Mouse (Mus musculus): ENCODE results near the gene Igfbp4. TPM values are rescaled to one million over a fixed set of nuclear protein-coding genes. Genes with fewer than 3 reads are reported as not detected.

Gene Igfbp4
- polyA plus RNA-seq, 1 experiment from 2014 or later, result 467 TPM

DNA sequence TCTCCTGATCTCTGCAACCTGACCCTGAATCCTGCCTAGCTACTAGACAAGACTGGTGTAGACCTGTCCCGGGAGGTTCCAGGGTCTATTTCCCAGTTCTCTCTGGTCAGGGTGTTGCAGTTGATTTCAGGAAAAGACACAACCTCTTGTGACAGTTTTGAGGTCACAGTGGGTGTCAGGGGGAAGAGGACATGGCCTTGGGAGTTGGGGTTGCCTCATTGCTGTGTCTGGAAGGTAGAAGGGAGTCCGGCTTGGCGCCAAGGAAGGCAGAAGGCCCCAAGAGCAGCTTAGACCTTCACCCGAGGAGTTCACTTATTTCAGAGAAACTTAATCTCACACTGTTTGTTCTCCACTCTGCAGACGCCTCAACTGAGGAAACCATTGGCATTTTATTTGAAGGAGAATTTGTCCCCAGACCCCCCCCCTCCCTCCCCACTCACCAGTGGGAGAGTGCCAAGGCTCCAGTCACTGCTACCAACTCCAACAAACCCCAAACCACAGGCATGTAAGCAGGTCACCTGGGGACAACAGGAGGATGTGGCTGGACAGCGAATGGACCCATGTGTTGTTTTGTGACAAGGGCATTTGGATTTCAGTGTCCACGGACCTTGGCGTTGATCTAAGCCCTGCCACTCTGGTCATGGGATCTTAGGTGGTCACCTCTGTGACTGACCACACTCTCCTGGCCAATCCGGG lies 61.7 kb downstream of the Igfbp4 start:
- Histone ChIP-seq H3K4me3 (ENCODE audit: low read depth, low read length) (no peak overlapping the region), H3K27me3 (replicated peaks; ENCODE audit: control insufficient read depth, insufficient read depth, low read length) (no peaks in the 10 kb centered on the region), H3K9me3 (ENCODE audit: control insufficient read depth, low read length) (no peaks in the 10 kb centered on the region), H3K27ac (ENCODE audit: low read depth) (no peak overlapping the region), H3K36me3 (ENCODE audit: control insufficient read depth, insufficient read depth, low read length) (no peaks in the 10 kb centered on the region), H3K9ac (ENCODE audit: low read length) (no peak overlapping the region), H3K4me2 (ENCODE audit: low read length) (no peak overlapping the region), H3K4me1 (replicated peaks; ENCODE audit: control insufficient read depth, insufficient read depth, low read length) (peaks cover 13% of the 10 kb centered on the region)
- no peak for DNase-seq (ENCODE audit: low spot score)
- 88% methylated on average over 9 of the region's 9 CpGs for WGBS
- ATAC-seq (replicated peaks; ENCODE audit: low FRiP score, low TSS enrichment, low read depth), result no peak

Other genes starting within 250 kb of the Igfbp4 start
- 17.5 and 19.1 TPM in 2 replicates for gene Msl1, start 245.7 kb upstream of the Igfbp4 start, polyA plus RNA-seq (2014; fragmentation: Nextera tagmentation; extraction: Ambion mirVana)
- 34.5 and 37.3 TPM in 2 replicates for gene Casc3, start 236.3 kb upstream of the Igfbp4 start, polyA plus RNA-seq (2014; fragmentation: Nextera tagmentation; extraction: Ambion mirVana)
- gene Rapgefl1, start 204.5 kb upstream of the Igfbp4 start, polyA plus RNA-seq (2014; fragmentation: Nextera tagmentation; extraction: Ambion mirVana), result 1.5 and 2.2 TPM in 2 replicates
- gene Wipf2, start 177.6 kb upstream of the Igfbp4 start, polyA plus RNA-seq (2014; fragmentation: Nextera tagmentation; extraction: Ambion mirVana), result 5.1 and 5.3 TPM in 2 replicates
- 32.5 and 32.9 TPM in 2 replicates for gene Cdc6, start 133.4 kb upstream of the Igfbp4 start, polyA plus RNA-seq (2014; fragmentation: Nextera tagmentation; extraction: Ambion mirVana)
- 42.4 and 43.6 TPM in 2 replicates for gene Rara, start 113.4 kb upstream of the Igfbp4 start, polyA plus RNA-seq (2014; fragmentation: Nextera tagmentation; extraction: Ambion mirVana)
- gene Gjd3, start 58.2 kb upstream of the Igfbp4 start, polyA plus RNA-seq (2014; fragmentation: Nextera tagmentation; extraction: Ambion mirVana), result 0.22 TPM in 1 of 2 replicates, not detected in the other
- 248 and 272 TPM in 2 replicates for gene Top2a, start 17.1 kb upstream of the Igfbp4 start, polyA plus RNA-seq (2014; fragmentation: Nextera tagmentation; extraction: Ambion mirVana)
- gene Tns4, start 48.1 kb downstream of the Igfbp4 start, polyA plus RNA-seq (2014; fragmentation: Nextera tagmentation; extraction: Ambion mirVana), result 0.70 and 0.84 TPM in 2 replicates
- 0.35 and 0.61 TPM in 2 replicates for gene Ccr7, start 113.8 kb downstream of the Igfbp4 start, polyA plus RNA-seq (2014; fragmentation: Nextera tagmentation; extraction: Ambion mirVana)
- 148 and 150 TPM in 2 replicates for gene Smarce1, start 189.8 kb downstream of the Igfbp4 start, polyA plus RNA-seq (2014; fragmentation: Nextera tagmentation; extraction: Ambion mirVana)
- 0.30 and 0.41 TPM in 2 replicates for gene Krt222, start 202.8 kb downstream of the Igfbp4 start, polyA plus RNA-seq (2014; fragmentation: Nextera tagmentation; extraction: Ambion mirVana)
- not detected in 2 replicates for gene Krt24, start 244.0 kb downstream of the Igfbp4 start, polyA plus RNA-seq (2014; fragmentation: Nextera tagmentation; extraction: Ambion mirVana)

Measured in intestine, embryonic 14.5 days (tissue).